Mouse (Mus musculus) lung, embryonic 16.5 days (tissue): Measurements from ENCODE around the gene Chst3. TPM values are rescaled to one million over a fixed set of nuclear protein-coding genes. Genes with fewer than 3 reads are reported as not detected.
"Not testable (repeated sequence)": the region's sequence is repeated elsewhere in the genome, so short reads cannot be mapped to it uniquely, and the experiment has no call there.

Experiments used
- ATAC-seq: fragments of 200-750 bp; cut with Nextera tagmentation; 2 replicates; pipeline ENCODE4 v1.8.0; 2017; ENCODE audit warnings: low read depth, mild to moderate bottlenecking, moderate library complexity
- H3K27ac ChIP-seq: fragments of 300-500 bp; sonication (generic); 2 replicates; pipeline ENCODE4 v1.5.1; 2014; ENCODE audit warnings: mild to moderate bottlenecking, control low read depth, low read length
- H3K27me3 ChIP-seq: fragments of 300-500 bp; sonication (generic); 2 replicates; pipeline ENCODE4 v1.6.1; 2014; ENCODE audit warnings: low read depth, low read length, mixed read lengths; ENCODE audit not compliant: control insufficient read depth, insufficient read depth
- H3K36me3 ChIP-seq: fragments of 300-500 bp; sonication (generic); 2 replicates; pipeline ENCODE4 v1.6.1; 2014; ENCODE audit warnings: low read length; ENCODE audit not compliant: control insufficient read depth, insufficient read depth
- H3K4me1 ChIP-seq: fragments of 300-500 bp; sonication (generic); replicated peaks from 2 replicates; pipeline ENCODE4 v1.6.1; 2014; ENCODE audit warnings: low read length, mixed read lengths; ENCODE audit not compliant: control insufficient read depth, insufficient read depth
- H3K4me2 ChIP-seq: fragments of 300-500 bp; sonication (generic); 2 replicates; pipeline ENCODE4 v1.6.1; 2014; ENCODE audit warnings: low read depth, low read length, control low read depth
- H3K4me3 ChIP-seq: fragments of 300-500 bp; sonication (generic); 2 replicates; pipeline ENCODE4 v1.5.1; 2014; ENCODE audit warnings: mild to moderate bottlenecking, low read length, control low read depth
- H3K9ac ChIP-seq: fragments of 300-500 bp; sonication (generic); 2 replicates; pipeline ENCODE4 v1.6.1; 2014; ENCODE audit warnings: low read length, control low read depth
- H3K9me3 ChIP-seq: fragments of 300-500 bp; sonication (generic); 2 replicates; pipeline ENCODE4 v1.6.1; 2016; ENCODE audit warnings: low read length; ENCODE audit not compliant: control insufficient read depth
- WGBS: fragments of 180-500 bp; shearing (Covaris S2); extraction: QIAGEN DNeasy Blood & Tissue Kit; methylation state at CpG from one replicate; pipeline ENCODE4 v1.1.7; 2014; 5-methylcytosine and 5-hydroxymethylcytosine counted together
- polyA plus RNA-seq: library from polyadenylated mRNA; unstranded; fragments of >200 nt; fragmentation: Nextera tagmentation; extraction: Ambion mirVana; gene quantifications from 2 replicates; pipeline ENCODE4 v1.2.1, GENCODE M21; 2015

Chst3 gene
- polyA plus RNA-seq, 1 experiment from 2014 or later = 2.1 TPM

GRCm38 (mm10) chr10:60237475-60238154 is 18.6 kb upstream of the Chst3 start:
- H3K27ac ChIP-seq = no peak overlapping the region
- ATAC-seq = no peak
- no peaks in the 10 kb centered on the region for H3K36me3 ChIP-seq
- H3K27me3 ChIP-seq = no peaks in the 10 kb centered on the region
- H3K4me1 ChIP-seq = no peaks in the 10 kb centered on the region
- no peak overlapping the region for H3K9ac ChIP-seq
- H3K4me2 ChIP-seq = no peak overlapping the region
- 60% methylated on average over 10 of the region's 10 CpGs for WGBS
- no peak overlapping the region for H3K4me3 ChIP-seq
- no peaks in the 10 kb centered on the region for H3K9me3 ChIP-seq

DNA sequence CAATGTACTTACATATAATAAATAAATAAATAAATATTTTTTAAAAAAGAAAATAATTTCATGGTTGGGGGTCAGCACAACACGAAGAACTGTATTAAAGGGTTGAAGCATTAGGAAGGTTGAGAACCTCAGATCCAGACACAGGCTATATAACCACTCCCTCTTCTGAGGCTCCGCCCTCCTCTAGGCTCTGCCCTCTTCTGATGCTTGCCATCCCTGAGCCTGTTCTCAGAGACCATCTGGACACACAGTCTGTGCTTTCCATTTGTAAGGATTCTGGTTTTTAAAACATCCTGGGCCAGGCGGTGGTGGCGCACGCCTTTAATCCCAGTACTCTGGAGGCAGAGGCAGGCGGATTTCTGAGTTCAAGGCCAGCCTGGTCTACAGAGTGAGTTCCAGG is 16.8 kb upstream of the Chst3 start:
- H3K27me3 ChIP-seq, ATAC-seq, H3K9me3 ChIP-seq, H3K4me2 ChIP-seq, H3K9ac ChIP-seq, H3K4me3 ChIP-seq, H3K4me1 ChIP-seq, H3K36me3 ChIP-seq, H3K27ac ChIP-seq: not testable (repeated sequence)
- WGBS = 92% methylated on average over 6 of the region's 6 CpGs

GRCm38 (mm10) chr10:60234006-60234405 is 14.9 kb upstream of the Chst3 start:
- H3K9me3 ChIP-seq = no peaks in the 10 kb centered on the region
- H3K4me1 ChIP-seq = no peaks in the 10 kb centered on the region
- no peak for ATAC-seq
- H3K36me3 ChIP-seq = no peaks in the 10 kb centered on the region
- H3K27me3 ChIP-seq = no peaks in the 10 kb centered on the region
- H3K4me2 ChIP-seq = no peak overlapping the region
- H3K9ac ChIP-seq = no peak overlapping the region
- no peak overlapping the region for H3K4me3 ChIP-seq
- no peak overlapping the region for H3K27ac ChIP-seq
- WGBS = 62% methylated on average over 9 of the region's 9 CpGs

DNA sequence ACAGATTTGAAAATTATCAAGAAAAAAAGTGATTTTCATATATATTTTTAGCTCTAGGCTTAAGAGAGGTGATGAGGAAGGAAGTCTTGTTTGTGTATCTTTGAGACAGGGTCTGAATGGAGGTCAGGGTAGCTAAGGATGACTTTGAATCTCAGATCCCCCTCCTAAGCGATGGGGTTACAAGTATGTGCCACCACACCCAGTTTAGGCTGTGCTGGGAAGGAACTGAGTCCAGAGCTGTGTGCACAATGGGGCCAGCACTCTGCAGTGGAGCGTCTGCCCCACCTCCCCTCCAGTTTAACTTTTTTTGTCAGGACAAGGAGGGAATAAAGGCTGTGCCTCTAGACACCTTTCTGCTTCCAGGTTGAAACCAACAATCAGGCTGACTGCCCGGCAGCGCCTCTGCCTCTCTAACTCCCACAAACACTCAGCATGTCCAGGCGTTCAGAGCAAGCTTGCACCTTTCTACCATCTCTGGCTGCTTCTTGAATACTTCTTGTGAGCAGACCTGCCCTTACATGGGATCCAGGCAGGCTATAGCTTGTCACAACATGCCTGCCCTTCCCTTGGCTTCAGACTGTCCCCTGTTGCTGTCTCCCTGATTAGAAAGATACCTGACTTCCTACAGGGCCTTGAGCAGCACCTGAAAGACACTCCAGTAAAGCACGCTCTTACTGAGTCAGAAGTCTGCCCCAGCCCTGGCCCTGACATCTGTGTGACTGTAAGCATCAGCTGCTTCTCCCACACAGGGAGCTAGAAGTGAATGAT is 11.4 kb upstream of the Chst3 start:
- H3K4me1 ChIP-seq = no peaks in the 10 kb centered on the region
- no peak for ATAC-seq
- WGBS = 55% methylated on average over 6 of the region's 6 CpGs
- no peaks in the 10 kb centered on the region for H3K9me3 ChIP-seq
- H3K4me2 ChIP-seq = no peak overlapping the region
- no peaks in the 10 kb centered on the region for H3K36me3 ChIP-seq
- H3K27me3 ChIP-seq = no peaks in the 10 kb centered on the region
- no peak overlapping the region for H3K27ac ChIP-seq
- H3K4me3 ChIP-seq = no peak overlapping the region
- H3K9ac ChIP-seq = no peak overlapping the region

GRCm38 (mm10) chr10:60229113-60229512 is 10.1 kb upstream of the Chst3 start:
- Histone ChIP-seq H3K4me3 (no peak overlapping the region), H3K27ac (no peak overlapping the region), H3K4me2 (no peak overlapping the region), H3K4me1 (no peaks in the 10 kb centered on the region), H3K27me3 (no peaks in the 10 kb centered on the region), H3K9ac (no peak overlapping the region), H3K9me3 (no peaks in the 10 kb centered on the region), H3K36me3 (no peaks in the 10 kb centered on the region)
- WGBS = 87% methylated on average over 6 of the region's 6 CpGs
- ATAC-seq = no peak

DNA sequence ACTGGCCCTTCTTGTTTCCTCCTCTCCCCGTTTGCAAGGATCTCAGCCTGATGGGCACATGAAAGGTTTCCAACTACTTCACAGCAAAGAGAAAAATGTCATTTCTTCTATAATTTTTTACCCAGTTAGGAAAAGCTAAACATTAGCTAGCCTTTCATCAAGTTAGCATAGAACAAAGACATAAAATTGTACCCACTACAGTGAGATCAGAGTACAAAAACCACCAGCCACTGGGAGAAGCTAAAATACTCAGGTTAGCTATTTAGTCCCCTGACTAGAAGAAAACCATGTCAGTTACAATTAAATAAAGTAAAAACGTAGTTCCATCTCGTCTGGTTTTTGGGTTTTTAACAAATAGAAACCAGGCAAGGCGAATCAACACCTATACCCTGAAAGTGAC is 8.6 kb upstream of the Chst3 start:
- no peak for ATAC-seq
- Histone ChIP-seq H3K4me1 (no peaks in the 10 kb centered on the region), H3K4me2 (no peak overlapping the region), H3K9me3 (no peaks in the 10 kb centered on the region), H3K4me3 (no peak overlapping the region), H3K36me3 (no peaks in the 10 kb centered on the region), H3K27me3 (no peaks in the 10 kb centered on the region), H3K27ac (no peak overlapping the region), H3K9ac (no peak overlapping the region)
- 56% methylated on average over 4 of the region's 4 CpGs for WGBS

DNA sequence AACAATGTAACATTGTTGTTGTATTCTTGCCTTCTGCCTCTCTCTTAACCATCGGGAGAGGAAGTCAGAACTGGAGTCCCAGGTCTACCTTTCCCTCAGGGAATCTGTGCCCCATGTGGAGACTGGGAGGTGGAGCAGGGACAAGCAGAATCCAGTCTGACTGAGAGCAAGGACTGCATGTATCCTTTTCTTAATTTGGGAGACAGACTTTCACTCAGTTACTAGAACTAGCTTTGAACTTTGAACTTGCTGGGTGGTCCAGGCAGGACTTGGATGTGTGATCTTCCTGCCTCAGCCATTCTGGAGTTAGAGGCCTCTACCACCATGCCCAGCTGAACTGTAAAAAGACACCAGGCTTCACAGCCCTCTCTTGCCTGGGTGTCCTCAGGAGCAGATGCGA is 5.5 kb upstream of the Chst3 start:
- Histone ChIP-seq H3K4me3 (no peak overlapping the region), H3K4me1 (peaks cover under 1% of the 10 kb centered on the region; the same call in 1 of the 2 replicates), H3K9me3 (no peaks in the 10 kb centered on the region), H3K27me3 (no peaks in the 10 kb centered on the region), H3K9ac (no peak overlapping the region), H3K27ac (no peak overlapping the region), H3K4me2 (no peak overlapping the region), H3K36me3 (no peaks in the 10 kb centered on the region)
- 73% methylated on average over 2 of the region's 2 CpGs for WGBS
- no peak for ATAC-seq

GRCm38 (mm10) chr10:60221571-60222259 is 2.7 kb upstream of the Chst3 start:
- peaks cover 15% of the 10 kb centered on the region; the same call in 1 of the 2 replicates for H3K4me1 ChIP-seq
- not testable (repeated sequence) for H3K9ac ChIP-seq, ATAC-seq, H3K27me3 ChIP-seq, H3K4me3 ChIP-seq, H3K4me2 ChIP-seq, H3K36me3 ChIP-seq, H3K9me3 ChIP-seq, H3K27ac ChIP-seq
- 70% methylated on average over 5 of the region's 5 CpGs for WGBS

DNA sequence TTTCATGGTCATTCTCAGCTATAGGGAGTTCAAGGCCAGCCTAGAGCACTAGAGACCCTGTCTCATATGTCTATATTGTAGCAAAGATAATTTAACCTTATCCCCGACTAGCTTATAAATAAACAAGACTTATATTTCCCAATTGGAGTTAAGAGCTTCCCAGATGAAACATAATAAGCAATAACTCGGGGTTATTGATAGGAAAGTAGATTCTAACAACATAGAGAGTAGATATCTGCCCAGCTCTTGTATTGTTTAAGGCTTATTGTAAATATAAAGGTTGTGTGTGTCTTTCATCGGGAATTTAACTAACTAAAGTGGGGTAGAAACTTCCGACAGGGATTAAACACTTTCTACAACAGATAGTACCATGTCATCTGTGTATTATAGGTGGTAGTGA is 1.5 kb upstream of the Chst3 start:
- Histone ChIP-seq H3K27me3 (no peaks in the 10 kb centered on the region), H3K4me3 (no peak overlapping the region), H3K27ac (no peak overlapping the region), H3K36me3 (no peaks in the 10 kb centered on the region), H3K4me1 (peaks cover 19% of the 10 kb centered on the region), H3K4me2 (no peak overlapping the region), H3K9me3 (no peaks in the 10 kb centered on the region), H3K9ac (no peak overlapping the region)
- WGBS = 62% methylated on average over 4 of the region's 4 CpGs
- ATAC-seq = no peak
